Mouse (Mus musculus) cortical plate, adult 2 months (tissue): ENCODE measurements at regions not wholly inside any gene's neighbourhood (a gene's known extent, or its start where the extent isn't known, plus 50 kb on each side); places are given as distances from the start of the nearest gene placed in this dataset.

Source experiments
- CTCF ChIP-seq: fragments of 200-500 bp; IDR thresholded peaks from 2 replicates; pipeline ENCODE4 v1.5.1; 2011; ENCODE audit warnings: mild to moderate bottlenecking, control low read depth, low read length; ENCODE audit not compliant: insufficient read depth; ENCODE audit errors: extremely low read depth
- POLR2A ChIP-seq: fragments of 200-500 bp; IDR thresholded peaks from 2 replicates; pipeline ENCODE4 v1.6.1; 2011; ENCODE audit warnings: mild to moderate bottlenecking, low read length, control low read depth; ENCODE audit not compliant: insufficient read depth; ENCODE audit errors: extremely low read depth

- TF ChIP-seq POLR2A: no peak
- TF ChIP-seq CTCF: no peak
These were observed 72.6 kb downstream of the Icos start for GRCm38 (mm10) chr1:61050346-61050745.
